In genomic region chr3:88410645-88411031, GRCm38 (mm10) we compare ENCODE assay signal across 9 mouse cellular contexts. TPM values are rescaled to one million over a fixed set of nuclear protein-coding genes. Genes with fewer than 3 reads are reported as not detected.
DNase-seq lines count a peak whose midpoint lies in the region; ATAC-seq and TF ChIP-seq lines count a peak whose summit lies in the region.
"Had no signal": no experiment of that assay in that cellular context is flagged by ENCODE, and none has a peak within 500 bp of the region (broad histone marks: within the 10 kb centered on the region; RNA-seq: fewer than 3 reads in every experiment).

No protein-coding gene starts in this region.

- peaks cover 18% of the 10 kb centered on the region; the same call in 1 of the 2 replicates for H3K79me2 ChIP-seq in CH12.LX (replicated peaks; ENCODE audit: control insufficient read depth, extremely low read depth, insufficient read depth, poor library complexity, severe bottlenecking)

- peak; percentile 25 for DNase-seq in cerebellum, adult 11-12 months
- DNase-seq in cerebellum, adult 11 months = no peak
- DNase-seq in CH12.LX (ENCODE audit: extremely low read depth) = no peak
- no peak for DNase-seq in forebrain, postnatal 0 days
- no peak for DNase-seq in limb, embryonic 14.5 days (ENCODE audit: low spot score)
- no peak for DNase-seq in cerebellum, adult 9-10 months
- no peak for DNase-seq in spleen, postnatal 14 days (ENCODE audit: low spot score in 2 of 2)

- no peak for TF ChIP-seq RAD21 in CH12.LX (IDR thresholded peaks at IDR 0.05; ENCODE audit: low read depth, low read length)

- peak overlapping the region; percentile 57 for H3K4me2 ChIP-seq in CH12.LX (ENCODE audit: insufficient read depth, low read depth, poor library complexity, severe bottlenecking)
- peak overlapping the region; percentile 63 for H3K4me2 ChIP-seq in forebrain, postnatal 0 days (ENCODE audit: low read depth)
- H3K4me2 ChIP-seq in limb, embryonic 14.5 days (replicated peaks; ENCODE audit: low read depth, low read length, severe bottlenecking) = peak overlapping the region; percentile 51

- WGBS in forebrain, postnatal 0 days = 23% methylated on average over 7 of the region's 7 CpGs
- WGBS in limb, embryonic 14.5 days = 23% methylated on average over 7 of the region's 7 CpGs
- WGBS in olfactory bulb, adult 2 months = 24% methylated on average over 7 of the region's 7 CpGs

- peaks cover 8 to 42% of the 10 kb centered on the region in 2 experiments for H3K4me1 ChIP-seq in CH12.LX (ENCODE audit: control insufficient read depth in 1 of 2, insufficient read depth in 2 of 2)
- peaks cover 7% of the 10 kb centered on the region; the same call in 1 of the 2 replicates for H3K4me1 ChIP-seq in forebrain, postnatal 0 days (ENCODE audit: insufficient read depth)
- peaks cover 10% of the 10 kb centered on the region; the same call in 1 of the 2 replicates for H3K4me1 ChIP-seq in limb, embryonic 14.5 days (ENCODE audit: control insufficient read depth, insufficient read depth, low read length)
- peaks cover 7% of the 10 kb centered on the region for H3K4me1 ChIP-seq in olfactory bulb, adult 2 months (ENCODE audit: control insufficient read depth, insufficient read depth, low read length)

- H3K4me3 ChIP-seq in CH12.LX (replicated peaks in 1 of 3; ENCODE audit: low read depth in 2 of 3, low read length in 2 of 3, poor library complexity in 1 of 3) = peak overlapping the region in 2 of 3 experiments; percentile 34 to 77
- peak overlapping the region; percentile 70 for H3K4me3 ChIP-seq in forebrain, postnatal 0 days (ENCODE audit: low read depth, low read length)
- peak overlapping the region; percentile 67 for H3K4me3 ChIP-seq in limb, embryonic 14.5 days (replicated peaks; ENCODE audit: low read length)
- H3K4me3 ChIP-seq in olfactory bulb, adult 2 months (ENCODE audit: insufficient read depth, low read depth, low read length) = no peak overlapping the region

- no peaks in the 10 kb centered on the region for H3K27me3 ChIP-seq in CH12.LX (replicated peaks)
- H3K27me3 ChIP-seq in forebrain, postnatal 0 days (ENCODE audit: insufficient read depth, low read length) = no peaks in the 10 kb centered on the region
- H3K27me3 ChIP-seq in limb, embryonic 14.5 days (ENCODE audit: control insufficient read depth, insufficient read depth, low read length) = no peaks in the 10 kb centered on the region

- no peak for TF ChIP-seq EP300 in CH12.LX (IDR thresholded peaks at IDR 0.05; ENCODE audit: low read length)

- dilution Hi-C loops in CH12.LX (cut with MboI; ENCODE audit: extremely low pct_ligation_motif_present, extremely low pct_unique_long_range_greater_than_20kb, low sequenced_read_pairs) = no loop called here

- ATAC-seq in forebrain, postnatal 0 days = no peak
- ATAC-seq in limb, embryonic 14.5 days (ENCODE audit: low FRiP score, low read depth) = no peak; the same call in 1 of the 2 replicates

- no peaks in the 10 kb centered on the region for H3K9me3 ChIP-seq in CH12.LX (replicated peaks; ENCODE audit: low read length)
- no peaks in the 10 kb centered on the region for H3K9me3 ChIP-seq in forebrain, postnatal 0 days (ENCODE audit: low read length)
- no peaks in the 10 kb centered on the region for H3K9me3 ChIP-seq in limb, embryonic 14.5 days (ENCODE audit: control insufficient read depth, low read length)

- no peak for TF ChIP-seq POLR2A in CH12.LX (IDR thresholded peaks at IDR 0.05; ENCODE audit: low read depth, low read length)
- TF ChIP-seq POLR2A in limb, embryonic 14.5 days (IDR thresholded peaks at IDR 0.05; ENCODE audit: borderline replicate concordance, extremely low read depth, insufficient read depth, insufficient read length) = no peak
- no peak for TF ChIP-seq POLR2A in olfactory bulb, adult 2 months (IDR thresholded peaks at IDR 0.05; ENCODE audit: insufficient read depth, low read depth, low read length)

- TF ChIP-seq CTCF in CH12.LX (conservative IDR thresholded peaks at IDR 0.05 in 1 of 2, IDR thresholded peaks at IDR 0.05 in 1 of 2; ENCODE audit: low read depth in 2 of 2, low read length in 2 of 2) = no peak
- TF ChIP-seq CTCF in forebrain, postnatal 0 days (IDR thresholded peaks at IDR 0.05; ENCODE audit: low read depth) = no peak
- no peak for TF ChIP-seq CTCF in olfactory bulb, adult 2 months (IDR thresholded peaks at IDR 0.05; ENCODE audit: insufficient read depth, low read depth, low read length)

- no peak overlapping the region for H3K27ac ChIP-seq in CH12.LX (ENCODE audit: insufficient read depth, low read depth)
- peak overlapping the region; percentile 90; the same call in 1 of the 2 replicates for H3K27ac ChIP-seq in forebrain, postnatal 0 days (ENCODE audit: low read depth, low read length)
- H3K27ac ChIP-seq in limb, embryonic 14.5 days (replicated peaks; ENCODE audit: low read depth, low read length) = peak overlapping the region; percentile 89
- H3K27ac ChIP-seq in olfactory bulb, adult 2 months (ENCODE audit: insufficient read depth, low read depth, low read length) = peak overlapping the region; percentile 34

- in situ Hi-C loops in CH12.LX (cut with MboI; ENCODE audit: low pct_ligation_motif_present, low pct_unique_long_range_greater_than_20kb, low sequenced_read_pairs) = no loop called here

- peak overlapping the region; percentile 77 for H3K9ac ChIP-seq in CH12.LX (ENCODE audit: insufficient read depth, low read depth)
- H3K9ac ChIP-seq in forebrain, postnatal 0 days = 0 out of 2 replicates have a peak overlapping the region, but pooled peaks have one; percentile 73
- peak overlapping the region; percentile 89; the same call in 1 of the 2 replicates for H3K9ac ChIP-seq in limb, embryonic 14.5 days (ENCODE audit: low read depth, low read length, severe bottlenecking)

- H3K36me3 ChIP-seq in CH12.LX (replicated peaks in 1 of 2; ENCODE audit: control insufficient read depth in 1 of 2, insufficient read depth in 1 of 2, low read length in 1 of 2) = peaks cover 17 to 63% of the 10 kb centered on the region in 2 experiments
- H3K36me3 ChIP-seq in forebrain, postnatal 0 days (ENCODE audit: insufficient read depth) = peaks cover 42% of the 10 kb centered on the region
- H3K36me3 ChIP-seq in limb, embryonic 14.5 days (ENCODE audit: control insufficient read depth, insufficient read depth, low read length) = peaks cover 40% of the 10 kb centered on the region

TF ChIP-seq in CH12.LX, 34 proteins besides CTCF, POLR2A, EP300 and RAD21 (continues in another document):
- TF ChIP-seq USF2 (conservative IDR thresholded peaks at IDR 0.05; ENCODE audit: low read depth, low read length) = no peak
- no peak for TF ChIP-seq ETS1 (conservative IDR thresholded peaks at IDR 0.05; ENCODE audit: low read depth, low read length)
- TF ChIP-seq TBP (conservative IDR thresholded peaks at IDR 0.05; ENCODE audit: low read depth, low read length) = no peak
- TF ChIP-seq ZMIZ1 (IDR thresholded peaks at IDR 0.05; ENCODE audit: low read depth, low read length) = no peak

RNA-seq across cellular contexts. Expression of gene Pmf1, which starts 0.5 kb away (rescaled TPM):
- total RNA-seq in CH12.LX (2012; rRNA removed) = 99.1 and 99.9 TPM in 2 replicates
- total RNA-seq in CH12.LX (2014; rRNA removed) = 102 and 104 TPM in 2 replicates
- polyA plus RNA-seq in CH12.LX (2012; ENCODE audit: insufficient read length, low read depth) = 135 and 144 TPM in 2 replicates
- 22.5 and 23.8 TPM in 2 replicates for total RNA-seq in forebrain, postnatal 0 days (2014; rRNA removed)
- 27.4 and 30.5 TPM in 2 replicates for polyA plus RNA-seq in forebrain, postnatal 0 days (2015; fragmentation: Nextera tagmentation; extraction: Ambion mirVana)
- polyA plus RNA-seq in limb, embryonic 14.5 days (2012; rRNA removed) = 99.9 and 108 TPM in 2 replicates
- polyA plus RNA-seq in limb, embryonic 14.5 days (2014; fragmentation: Nextera tagmentation; extraction: Ambion mirVana) = 109 and 114 TPM in 2 replicates
- polyA plus RNA-seq in olfactory bulb, adult 2 months (2012; ENCODE audit: insufficient read depth, insufficient read length, low replicate concordance, missing spikeins) = not detected in 2 replicates

RNA-seq across cellular contexts. Expression of gene Slc25a44, which starts 14.3 kb away (rescaled TPM):
- total RNA-seq in CH12.LX (2012; rRNA removed) = 8.9 and 11.5 TPM in 2 replicates
- total RNA-seq in CH12.LX (2014; rRNA removed) = 12.9 and 13.2 TPM in 2 replicates
- polyA plus RNA-seq in CH12.LX (2012; ENCODE audit: insufficient read length, low read depth) = 15.9 and 17.5 TPM in 2 replicates
- total RNA-seq in forebrain, postnatal 0 days (2014; rRNA removed) = 51.4 and 63.3 TPM in 2 replicates
- 35.6 and 36.9 TPM in 2 replicates for polyA plus RNA-seq in forebrain, postnatal 0 days (2015; fragmentation: Nextera tagmentation; extraction: Ambion mirVana)
- 21.2 and 24.0 TPM in 2 replicates for polyA plus RNA-seq in limb, embryonic 14.5 days (2012; rRNA removed)
- 18.0 and 19.1 TPM in 2 replicates for polyA plus RNA-seq in limb, embryonic 14.5 days (2014; fragmentation: Nextera tagmentation; extraction: Ambion mirVana)
- polyA plus RNA-seq in olfactory bulb, adult 2 months (2012; ENCODE audit: insufficient read depth, insufficient read length, low replicate concordance, missing spikeins) = not detected in 2 replicates

RNA-seq across cellular contexts. Expression of gene Bglap, which starts 26.4 kb away (rescaled TPM):
- not detected in 2 replicates for total RNA-seq in CH12.LX (2012; rRNA removed)
- total RNA-seq in CH12.LX (2014; rRNA removed) = not detected in 2 replicates
- polyA plus RNA-seq in CH12.LX (2012; ENCODE audit: insufficient read length, low read depth) = not detected in 2 replicates
- total RNA-seq in forebrain, postnatal 0 days (2014; rRNA removed) = 0.76 TPM in 1 of 2 replicates, not detected in the other
- not detected in 2 replicates for polyA plus RNA-seq in forebrain, postnatal 0 days (2015; fragmentation: Nextera tagmentation; extraction: Ambion mirVana)
- 0.94 and 1.00 TPM in 2 replicates for polyA plus RNA-seq in limb, embryonic 14.5 days (2012; rRNA removed)
- polyA plus RNA-seq in limb, embryonic 14.5 days (2014; fragmentation: Nextera tagmentation; extraction: Ambion mirVana) = 1.7 and 3.1 TPM in 2 replicates
- polyA plus RNA-seq in olfactory bulb, adult 2 months (2012; ENCODE audit: insufficient read depth, insufficient read length, low replicate concordance, missing spikeins) = not detected in 2 replicates
- total RNA-seq: heart, postnatal 14 days had no signal

RNA-seq across cellular contexts. Expression of gene Bglap2, which starts 32.1 kb away (rescaled TPM):
- total RNA-seq in CH12.LX (2012; rRNA removed) (not detected in 2 replicates), CH12.LX (2014; rRNA removed) (not detected in 2 replicates)
- polyA plus RNA-seq in CH12.LX (2012; ENCODE audit: insufficient read length, low read depth) = not detected in 2 replicates
- 9.2 TPM in 1 of 2 replicates, not detected in the other for total RNA-seq in forebrain, postnatal 0 days (2014; rRNA removed)
- not detected in 2 replicates for polyA plus RNA-seq in forebrain, postnatal 0 days (2015; fragmentation: Nextera tagmentation; extraction: Ambion mirVana)
- 0.52 and 0.60 TPM in 2 replicates for polyA plus RNA-seq in limb, embryonic 14.5 days (2012; rRNA removed)
- polyA plus RNA-seq in limb, embryonic 14.5 days (2014; fragmentation: Nextera tagmentation; extraction: Ambion mirVana) = 0.77 and 1.9 TPM in 2 replicates
- not detected in 2 replicates for polyA plus RNA-seq in olfactory bulb, adult 2 months (2012; ENCODE audit: insufficient read depth, insufficient read length, low replicate concordance, missing spikeins)
- total RNA-seq: heart, postnatal 14 days had no signal

RNA-seq across cellular contexts. Expression of gene Bglap3, which starts 38.1 kb away (rescaled TPM):
- total RNA-seq in CH12.LX (2012; rRNA removed) = 0.59 and 1.0 TPM in 2 replicates
- total RNA-seq in CH12.LX (2014; rRNA removed) = 1.7 and 2.7 TPM in 2 replicates
- polyA plus RNA-seq in CH12.LX (2012; ENCODE audit: insufficient read length, low read depth) = 2.0 and 2.1 TPM in 2 replicates
- total RNA-seq in forebrain, postnatal 0 days (2014; rRNA removed) = not detected in 2 replicates
- polyA plus RNA-seq in forebrain, postnatal 0 days (2015; fragmentation: Nextera tagmentation; extraction: Ambion mirVana) = not detected in 2 replicates
- 2.0 and 2.2 TPM in 2 replicates for polyA plus RNA-seq in limb, embryonic 14.5 days (2012; rRNA removed)
- polyA plus RNA-seq in limb, embryonic 14.5 days (2014; fragmentation: Nextera tagmentation; extraction: Ambion mirVana) = 1.7 and 2.5 TPM in 2 replicates
- polyA plus RNA-seq in olfactory bulb, adult 2 months (2012; ENCODE audit: insufficient read depth, insufficient read length, low replicate concordance, missing spikeins) = not detected in 2 replicates
- total RNA-seq: heart, postnatal 14 days had no signal
